Mouse (Mus musculus) right cerebral cortex, postnatal 36 days (tissue): ENCODE results near the gene Defb36.

Source experiments
- DNase-seq, 2 experiments: peaks; one replicate each; pipeline ENCODE4 v3.0.0; 2022; ENCODE audit warnings: low spot score in 2 of 2, mixed read lengths in 1 of 2

Gene Defb36

GRCm38 (mm10) chr2:152604057-152604456 is at the start of gene Defb36:
Defb36 (plus strand) TSS chr2:152604327.
- peak in 1 of 2 experiments; percentile 14 for DNase-seq

GRCm38 (mm10) chr2:152556655-152557054 is 47.5 kb upstream of the Defb36 start:
- no peak for DNase-seq

GRCm38 (mm10) chr2:152569038-152569437 is 35.1 kb upstream of the Defb36 start, which contains the start of gene Gm17416:
Gm17416 (plus strand) TSS chr2:152569338.
- no peak for DNase-seq

GRCm38 (mm10) chr2:152569881-152570280 is 34.2 kb upstream of the Defb36 start:
- DNase-seq, result no peak

GRCm38 (mm10) chr2:152570313-152570712 is 33.8 kb upstream of the Defb36 start:
- DNase-seq, result no peak

GRCm38 (mm10) chr2:152572114-152572794 is 31.9 kb upstream of the Defb36 start, which contains the start of gene Defb21:
Defb21 (plus strand) TSS chr2:152572744.
- no peak for DNase-seq

- DNase-seq, result no peak
Measured at GRCm38 (mm10) chr2:152573484-152573883, 30.6 kb upstream of the Defb36 start.

GRCm38 (mm10) chr2:152580107-152580506 is 24.0 kb upstream of the Defb36 start, which contains the start of gene Defb19:
Defb19 (minus strand) TSS chr2:152580312.
- DNase-seq, result no peak

GRCm38 (mm10) chr2:152580612-152581011 is 23.5 kb upstream of the Defb36 start:
- no peak for DNase-seq

- no peak for DNase-seq
Measured at GRCm38 (mm10) chr2:152586926-152587560, 17.1 kb upstream of the Defb36 start.

- no peak for DNase-seq
Measured at GRCm38 (mm10) chr2:152588450-152588849, 15.7 kb upstream of the Defb36 start.

- DNase-seq, result no peak
Measured at GRCm38 (mm10) chr2:152589021-152589420, 15.1 kb upstream of the Defb36 start.

- DNase-seq, result no peak
Measured at GRCm38 (mm10) chr2:152599299-152599698, 4.8 kb upstream of the Defb36 start, which contains the start of gene Defb45. Defb45 (minus strand) TSS chr2:152599399.

GRCm38 (mm10) chr2:152600076-152600475 is 4.1 kb upstream of the Defb36 start:
- DNase-seq, result no peak

GRCm38 (mm10) chr2:152601275-152601960 is 2.7 kb upstream of the Defb36 start:
- DNase-seq, result no peak

GRCm38 (mm10) chr2:152607746-152608145 is 3.6 kb downstream of the Defb36 start:
- DNase-seq, result no peak

- no peak for DNase-seq
Measured at GRCm38 (mm10) chr2:152608719-152609118, 4.6 kb downstream of the Defb36 start.

- no peak for DNase-seq
Measured at GRCm38 (mm10) chr2:152612193-152612592, 8.1 kb downstream of the Defb36 start.

GRCm38 (mm10) chr2:152615563-152615962 is 11.4 kb downstream of the Defb36 start:
- DNase-seq, result no peak

- DNase-seq, result no peak
Measured at GRCm38 (mm10) chr2:152616470-152616869, 12.3 kb downstream of the Defb36 start.

- DNase-seq, result no peak
Measured at GRCm38 (mm10) chr2:152617374-152617773, 13.2 kb downstream of the Defb36 start.

GRCm38 (mm10) chr2:152620367-152621134 is 16.4 kb downstream of the Defb36 start:
- DNase-seq, result peak in 1 of 2 experiments; percentile 8
